Mouse (Mus musculus) bone marrow, adult 2 months (tissue): ENCODE results near the gene Krt4. TPM values are rescaled to one million over a fixed set of nuclear protein-coding genes. Genes with fewer than 3 reads are reported as not detected.

ENCODE experiments used
- H3K27ac ChIP-seq: fragments of 200-500 bp; 2 replicates; pipeline ENCODE4 v1.5.1; 2012; ENCODE audit warnings: low read depth, mild to moderate bottlenecking, control low read depth, inconsistent platforms, low read length; ENCODE audit not compliant: control insufficient read depth, poor library complexity, insufficient read depth
- H3K4me1 ChIP-seq: fragments of 200-500 bp; 2 replicates; pipeline ENCODE4 v1.6.1; 2011; ENCODE audit warnings: low read length; ENCODE audit not compliant: control insufficient read depth, insufficient read depth
- H3K4me3 ChIP-seq: fragments of 200-500 bp; replicated peaks from 2 replicates; pipeline ENCODE3; 2011; ENCODE audit warnings: mild to moderate bottlenecking, low read depth, low read length, control low read depth; ENCODE audit not compliant: control insufficient read depth
- CTCF ChIP-seq: fragments of 200-500 bp; IDR thresholded peaks from 2 replicates; pipeline ENCODE4 v1.5.1; 2011; ENCODE audit warnings: low read length, control low read depth; ENCODE audit not compliant: control insufficient read depth, insufficient read depth
- POLR2A ChIP-seq: fragments of 200-500 bp; IDR thresholded peaks from 2 replicates; pipeline ENCODE4 v1.6.1; 2011; ENCODE audit warnings: low read depth, mild to moderate bottlenecking, control low read depth, low read length, borderline replicate concordance; ENCODE audit not compliant: control insufficient read depth
- whole genome bisulfite sequencing: fragments of 180-500 bp; shearing (Covaris S2); methylation state at CpG from one replicate; pipeline ENCODE4 v1.1.7; 2018; 5-methylcytosine and 5-hydroxymethylcytosine counted together
- polyA plus RNA-seq: library from polyadenylated mRNA; stranded (reverse); fragments of >200 nt; gene quantifications from 2 replicates; pipeline ENCODE4 v1.2.4, GENCODE M21; 2011; ENCODE audit warnings: low replicate concordance; ENCODE audit not compliant: missing spikeins, insufficient read depth, insufficient read length

The Krt4 gene
- polyA plus RNA-seq, 1 experiment, result not detected

DNA sequence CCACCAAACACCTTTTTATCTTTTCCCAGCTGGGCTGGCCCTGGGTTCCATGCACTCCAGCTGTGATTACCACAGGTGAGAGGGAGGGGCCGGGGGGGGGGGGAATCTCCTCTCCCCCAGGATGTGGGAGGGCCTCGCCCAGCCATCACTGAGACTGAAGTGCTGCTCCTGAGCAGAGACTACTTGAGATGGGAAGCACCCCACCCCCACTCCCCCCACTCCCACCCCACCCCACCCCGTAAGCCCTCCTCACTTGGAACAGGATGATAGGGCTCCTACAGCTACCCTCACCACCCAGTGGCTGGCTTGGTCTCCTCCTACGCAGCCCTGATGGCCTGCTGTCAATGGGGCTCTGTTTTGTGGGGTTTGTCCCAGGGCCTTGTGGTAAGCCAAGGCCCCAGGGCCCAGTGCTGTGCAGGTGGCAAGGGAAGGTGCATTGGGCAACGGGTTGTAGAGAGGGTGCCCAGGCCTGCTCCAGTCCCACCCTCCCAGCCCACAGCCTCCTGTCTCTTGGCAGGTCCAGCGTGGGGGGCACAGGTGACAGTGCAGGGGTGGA, 15.8 kb upstream of the Krt4 start, which contains the start of gene Krt79:
Gene Krt79 (minus strand): TSS at position 51 of the 556 bp plus-strand sequence.
- TF ChIP-seq POLR2A (no peak), CTCF (no peak)
- no peak within 1 kb of the TSS for H3K4me3 ChIP-seq
- WGBS, result 70% methylated on average over 6 of the region's 6 CpGs
- H3K4me1 ChIP-seq, result no peaks in the 10 kb centered on the region
- no peak within 1 kb of the TSS for H3K27ac ChIP-seq

DNA sequence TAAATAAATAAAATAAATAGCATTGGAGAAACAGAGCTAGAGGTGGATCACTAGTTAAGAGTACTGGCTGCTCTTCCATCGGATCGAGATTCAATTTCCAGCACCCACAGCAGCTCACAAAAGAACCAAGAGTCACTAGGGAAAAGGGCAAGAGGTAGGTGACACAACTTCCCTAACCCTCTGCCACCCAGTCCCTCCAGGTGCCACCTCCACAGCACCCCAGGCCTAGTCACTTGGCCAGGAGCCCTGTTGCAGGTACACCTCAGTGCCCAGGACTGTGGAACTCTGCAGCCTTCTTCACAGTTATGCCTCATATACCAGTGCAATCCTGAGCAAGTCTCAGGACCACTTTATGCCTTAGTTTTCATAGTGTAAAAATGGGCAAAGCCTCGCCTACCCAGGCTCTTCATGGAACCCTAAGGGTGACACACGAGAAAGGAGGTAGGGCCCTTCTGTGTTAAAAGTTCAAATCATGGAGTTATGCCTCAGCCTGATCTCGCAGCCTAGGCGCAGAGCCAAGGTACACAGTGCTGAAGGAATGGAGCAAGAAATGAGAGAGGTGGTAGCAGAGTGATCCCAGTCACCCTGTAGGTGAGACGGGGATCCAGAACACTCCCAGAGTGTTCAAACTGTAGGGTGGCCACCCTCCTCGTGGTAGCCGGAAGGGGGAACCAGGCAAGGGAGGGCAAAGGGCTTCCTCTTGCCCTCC, 14.2 kb upstream of the Krt4 start:
- Histone ChIP-seq H3K27ac (no peak overlapping the region), H3K4me1 (no peaks in the 10 kb centered on the region), H3K4me3 (no peak overlapping the region)
- TF ChIP-seq POLR2A, result no peak
- TF ChIP-seq CTCF, result no peak
- WGBS, result 67% methylated on average over 9 of the region's 9 CpGs

- TF ChIP-seq POLR2A (no peak), CTCF (no peak)
- Histone ChIP-seq H3K4me3 (no peak overlapping the region), H3K27ac (no peak overlapping the region), H3K4me1 (no peaks in the 10 kb centered on the region)
- WGBS, result 56% methylated on average over 6 of the region's 6 CpGs
Observed at GRCm38 (mm10) chr15:101933024-101933423, 8.5 kb upstream of the Krt4 start.

DNA sequence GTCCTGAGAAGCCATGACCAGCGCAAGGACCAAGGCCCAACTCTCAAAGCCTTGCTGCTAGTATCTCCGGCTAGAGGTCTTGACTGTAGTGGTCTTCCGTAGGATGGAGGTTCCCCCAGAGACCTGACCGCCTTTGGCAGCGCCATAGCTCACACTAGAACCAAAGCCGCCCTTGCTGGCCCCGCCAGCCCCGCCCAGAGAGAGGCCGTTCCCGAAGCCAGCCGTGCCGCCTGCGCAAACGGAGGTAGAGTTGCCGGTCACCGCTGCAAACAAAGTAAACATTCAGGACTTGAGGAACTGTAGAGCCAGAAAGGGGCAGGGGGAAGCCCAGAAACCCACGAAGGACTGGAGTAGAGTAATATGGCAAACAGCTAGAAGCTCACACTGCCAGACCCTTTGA, 5.1 kb upstream of the Krt4 start:
- no peak for TF ChIP-seq CTCF
- no peak for TF ChIP-seq POLR2A
- WGBS, result 3% methylated on average over 17 of the region's 17 CpGs
- H3K4me3 ChIP-seq, result no peak overlapping the region
- no peaks in the 10 kb centered on the region for H3K4me1 ChIP-seq
- no peak overlapping the region for H3K27ac ChIP-seq

DNA sequence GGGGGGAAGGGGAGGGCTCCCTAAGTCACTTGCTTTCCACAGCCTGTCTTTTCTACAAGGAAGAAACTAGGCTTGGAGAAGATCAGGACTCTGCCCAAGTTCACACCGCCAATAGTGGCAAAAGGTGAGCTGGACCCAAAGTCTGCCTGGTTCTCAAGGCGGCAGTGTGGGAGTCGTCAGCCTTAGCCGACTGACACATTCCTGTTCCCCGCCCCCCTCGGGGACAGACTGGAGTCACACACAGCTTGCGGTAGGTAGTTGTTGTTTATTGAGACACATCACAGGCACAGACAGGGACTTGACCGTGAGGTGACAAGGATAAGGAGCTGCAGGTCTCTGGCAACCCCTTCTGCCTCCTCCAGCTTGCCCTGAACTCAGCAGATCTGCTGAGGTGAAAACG, 4.6 kb upstream of the Krt4 start:
- 29% methylated on average over 9 of the region's 9 CpGs for WGBS
- Histone ChIP-seq H3K4me3 (no peak overlapping the region), H3K27ac (no peak overlapping the region), H3K4me1 (no peaks in the 10 kb centered on the region)
- no peak for TF ChIP-seq CTCF

DNA sequence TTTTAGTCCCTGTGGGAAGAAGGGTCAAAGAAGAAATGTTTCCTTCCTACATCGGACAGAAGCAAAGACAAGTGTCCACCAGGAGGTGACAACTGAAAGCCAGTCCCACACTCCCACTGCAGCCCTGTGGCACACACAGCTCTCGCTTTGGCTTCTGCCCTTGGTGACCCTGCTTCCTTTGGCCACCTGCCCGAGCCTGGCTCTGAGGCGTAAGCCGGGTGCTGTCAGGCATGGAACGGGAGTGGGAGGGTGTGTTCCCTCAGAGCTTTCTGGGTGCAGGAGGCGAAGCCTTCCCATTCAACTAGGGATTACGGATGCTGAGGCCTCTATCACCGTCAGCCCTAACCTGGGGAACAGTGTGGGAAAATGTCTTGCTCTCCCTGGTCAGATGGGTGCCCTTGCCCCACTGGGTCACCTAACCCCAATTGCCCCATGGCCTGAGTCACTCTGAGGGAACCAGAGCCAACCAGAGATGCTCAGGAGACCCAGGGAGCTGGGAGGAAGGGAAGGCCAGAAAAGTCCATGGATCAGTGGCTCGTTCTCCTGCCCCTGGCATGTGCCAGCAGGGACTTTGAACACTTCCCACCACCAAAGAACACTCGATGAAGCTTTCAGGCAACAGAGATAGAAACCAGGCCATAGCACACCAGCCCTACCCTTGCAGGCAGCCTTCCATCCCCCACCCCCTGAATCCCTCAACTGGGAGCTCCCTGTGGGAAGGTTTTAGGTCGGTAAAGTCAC, 3.0 kb upstream of the Krt4 start:
- no peak overlapping the region for H3K27ac ChIP-seq
- H3K4me1 ChIP-seq, result no peaks in the 10 kb centered on the region
- no peak overlapping the region for H3K4me3 ChIP-seq
- TF ChIP-seq POLR2A, result no peak
- no peak for TF ChIP-seq CTCF
- WGBS, result 73% methylated on average over 12 of the region's 12 CpGs

DNA sequence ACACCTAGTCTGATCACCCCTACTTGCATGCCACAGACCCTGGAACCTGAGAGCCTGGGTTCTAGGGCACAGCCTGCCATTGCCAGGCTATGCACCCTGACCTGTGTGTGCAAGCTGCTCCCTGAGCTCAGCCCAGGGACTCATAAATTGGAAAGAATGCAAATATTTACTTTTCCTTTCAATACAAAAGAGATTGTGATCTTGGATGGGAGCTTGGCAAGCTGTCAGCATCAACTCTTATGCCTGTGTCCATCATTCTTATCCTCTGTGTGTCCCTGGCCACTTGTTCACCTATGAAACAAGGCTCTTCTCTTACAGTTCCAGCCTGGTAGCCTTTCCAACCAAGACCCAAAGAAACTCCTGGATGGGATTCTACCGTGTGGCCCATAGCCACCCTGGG, 506 bp upstream of the Krt4 start:
- Histone ChIP-seq H3K27ac (no peak overlapping the region), H3K4me1 (no peaks in the 10 kb centered on the region), H3K4me3 (no peak overlapping the region)
- 76% methylated on average over 1 of the region's 1 CpGs for WGBS
- TF ChIP-seq CTCF, result no peak
- TF ChIP-seq POLR2A, result no peak

- Histone ChIP-seq H3K4me3 (no peak overlapping the region), H3K27ac (no peak overlapping the region), H3K4me1 (no peaks in the 10 kb centered on the region)
- 66% methylated on average over 2 of the region's 2 CpGs for WGBS
- TF ChIP-seq POLR2A, result no peak
- TF ChIP-seq CTCF, result no peak
Observed at GRCm38 (mm10) chr15:101922296-101922695, 2.2 kb downstream of the Krt4 start.
